Mouse (Mus musculus): ENCODE data around the gene Abhd14a.

DNA sequence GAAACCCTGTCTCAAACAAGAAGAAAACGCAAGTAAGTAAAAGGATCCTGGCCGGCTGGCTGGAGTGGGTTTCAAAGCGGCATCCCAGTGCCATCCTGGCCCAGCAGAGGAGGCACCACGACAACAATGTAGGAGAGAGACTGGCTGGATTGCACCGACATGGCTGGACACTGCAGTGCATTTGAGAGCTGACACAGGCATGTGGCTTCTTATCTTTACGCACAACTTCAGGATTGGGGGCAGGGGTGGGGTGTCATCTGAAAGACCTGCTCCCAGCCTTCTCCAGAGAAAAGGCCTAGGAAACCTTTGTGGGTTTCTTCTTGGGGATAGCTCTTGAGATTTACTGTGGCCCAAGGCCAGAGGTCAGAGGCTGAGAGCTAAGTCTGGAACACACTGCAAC is 35.7 kb downstream of the Abhd14a start:
- no peak for TF ChIP-seq CTCF (IDR thresholded peaks at IDR 0.05; ENCODE audit: control insufficient read depth, insufficient read depth, insufficient replicate concordance, low read depth, low read length)
- TF ChIP-seq POLR2A (IDR thresholded peaks at IDR 0.05; ENCODE audit: control insufficient read depth, low read depth, low read length) = no peak

Measured in testis, adult 2 months (tissue).